In the genomic region with DNA sequence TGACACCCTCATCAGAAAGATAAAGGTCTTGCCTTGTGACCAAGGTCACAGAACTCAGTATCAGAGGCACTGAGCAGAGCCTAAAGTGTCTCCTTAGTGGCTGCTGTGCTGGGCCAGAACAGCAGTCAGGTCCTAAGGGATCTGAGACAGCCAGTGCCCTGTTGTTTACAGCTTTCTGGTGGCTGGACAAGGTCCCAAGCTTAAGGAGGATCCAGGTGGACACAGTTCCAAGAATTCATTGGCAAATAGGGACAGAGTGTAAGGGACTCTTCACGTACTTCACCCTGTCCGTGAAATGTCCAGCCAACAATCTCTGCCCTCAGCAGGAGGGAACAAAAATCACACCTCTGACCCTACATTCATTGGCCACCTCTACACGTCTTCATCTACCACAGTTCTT, we compare ENCODE assay signal across 14 mouse cellular contexts. TPM values are rescaled to one million over a fixed set of nuclear protein-coding genes. Genes with fewer than 3 reads are reported as not detected.
"Had no signal": no experiment of that assay in that cellular context is flagged by ENCODE, and none has a peak within 500 bp of the region (broad histone marks: within the 10 kb centered on the region; RNA-seq: fewer than 3 reads in every experiment).

No protein-coding gene starts in this region.

- DNase-seq: kidney, postnatal 25 days; liver, embryonic 13.5 days; liver, postnatal 0 days; lung, postnatal 14 days; right cerebral cortex, postnatal 14 days; thymus, adult 2 months; thymus, postnatal 36 days had no signal

- H3K4me2 ChIP-seq: liver, embryonic 13.5 days; lung, embryonic 15.5 days; midbrain, embryonic 13.5 days; stomach, embryonic 15.5 days had no signal

- H3K9me3 ChIP-seq: limb, embryonic 10.5 days; liver, embryonic 13.5 days; lung, embryonic 15.5 days; megakaryocyte, embryonic 14.5 days; midbrain, embryonic 13.5 days; stomach, embryonic 15.5 days had no signal

- H3K9ac ChIP-seq: liver, embryonic 13.5 days; liver, postnatal 0 days; lung, embryonic 15.5 days; midbrain, embryonic 13.5 days; stomach, embryonic 15.5 days had no signal

- H3K4me3 ChIP-seq: left cerebral cortex, adult 2 months; limb, embryonic 10.5 days; liver, embryonic 13.5 days; lung, embryonic 15.5 days; megakaryocyte, embryonic 14.5 days; midbrain, embryonic 13.5 days; stomach, embryonic 15.5 days had no signal

- H3K27ac ChIP-seq: left cerebral cortex, adult 2 months; limb, embryonic 10.5 days; liver, embryonic 13.5 days; lung, embryonic 15.5 days; macrophage; midbrain, embryonic 13.5 days; stomach, embryonic 15.5 days had no signal

- H3K36me3 ChIP-seq: limb, embryonic 10.5 days; liver, embryonic 13.5 days; lung, embryonic 15.5 days; midbrain, embryonic 13.5 days; stomach, embryonic 15.5 days had no signal

- H3K27me3 ChIP-seq: lung, embryonic 15.5 days; stomach, embryonic 15.5 days had no signal

- H3K4me1 ChIP-seq: liver, embryonic 13.5 days; midbrain, embryonic 13.5 days; stomach, embryonic 15.5 days had no signal

- ATAC-seq: liver, postnatal 0 days; midbrain, embryonic 13.5 days had no signal

RNA-seq across cellular contexts. Expression of gene Kcnk3, which starts 40.5 kb away (rescaled TPM):
- polyA plus RNA-seq: macrophage had no signal
